Mouse (Mus musculus): ENCODE data around the gene Arfgap3. TPM values are rescaled to one million over a fixed set of nuclear protein-coding genes. Genes with fewer than 3 reads are reported as not detected.
A peak's percentile ranks its signal among the peaks of the same experiment; 100 is the strongest.
"Not testable (repeated sequence)": the region's sequence is repeated elsewhere in the genome, so short reads cannot be mapped to it uniquely, and the experiment has no call there.

Arfgap3 gene
- polyA plus RNA-seq, 1 experiment: 45.3 TPM

GRCm38 (mm10) chr15:83323071-83323470, 27.0 kb downstream of the Arfgap3 start:
- no peak for TF ChIP-seq REST (IDR thresholded peaks at IDR 0.05; ENCODE audit: insufficient read depth, insufficient read length)
- TF ChIP-seq E2F4 (IDR thresholded peaks at IDR 0.05; ENCODE audit: insufficient read depth): no peak
- TF ChIP-seq MAX (IDR thresholded peaks at IDR 0.05; ENCODE audit: low read depth): no peak
- no peak for TF ChIP-seq POLR2A (IDR thresholded peaks at IDR 0.05; ENCODE audit: insufficient read length, low read depth)
- no peak for TF ChIP-seq TCF3 (IDR thresholded peaks at IDR 0.05; ENCODE audit: insufficient read length, low read depth)
- TF ChIP-seq POLR2AphosphoS2 (IDR thresholded peaks at IDR 0.05; ENCODE audit: insufficient read length, low read depth): no peak
- no peak for TF ChIP-seq MYOD1 (IDR thresholded peaks at IDR 0.05; ENCODE audit: control insufficient read depth in 1 of 3, insufficient read length in 2 of 3, low read depth in 2 of 3)
- no peak for TF ChIP-seq MYOG (IDR thresholded peaks at IDR 0.05; ENCODE audit: control insufficient read depth in 1 of 3, insufficient read depth in 1 of 3, insufficient read length in 2 of 3, low read depth in 2 of 3)
- no peak for TF ChIP-seq CEBPB (IDR thresholded peaks at IDR 0.05; ENCODE audit: insufficient read depth, poor library complexity, severe bottlenecking)
- TF ChIP-seq SRF (IDR thresholded peaks at IDR 0.05; ENCODE audit: control insufficient read depth, insufficient read length, low read depth): no peak
- no peak for TF ChIP-seq USF1 (IDR thresholded peaks at IDR 0.05; ENCODE audit: low read depth)
- Histone ChIP-seq H3K4me3 (no peak overlapping the region), H3ac (ENCODE audit: control insufficient read depth, insufficient read length) (no peak overlapping the region), H3K4me2 (ENCODE audit: low read depth) (no peak overlapping the region), H3K79me2 (ENCODE audit: control insufficient read depth, insufficient read depth) (no peaks in the 10 kb centered on the region), H3K27me3 (ENCODE audit: control insufficient read depth, insufficient read depth, insufficient read length) (no peaks in the 10 kb centered on the region), H3K36me3 (ENCODE audit: control insufficient read depth, insufficient read depth) (peaks cover 63% of the 10 kb centered on the region)

- Histone ChIP-seq H3K4me2 (ENCODE audit: low read depth) (no peak overlapping the region), H3K79me2 (ENCODE audit: control insufficient read depth, insufficient read depth) (no peaks in the 10 kb centered on the region), H3K4me3 (no peak overlapping the region), H3K27me3 (ENCODE audit: control insufficient read depth, insufficient read depth, insufficient read length) (no peaks in the 10 kb centered on the region), H3K36me3 (ENCODE audit: control insufficient read depth, insufficient read depth) (peaks cover 52% of the 10 kb centered on the region), H3ac (ENCODE audit: control insufficient read depth, insufficient read length) (no peak overlapping the region)
- no peak for TF ChIP-seq REST (IDR thresholded peaks at IDR 0.05; ENCODE audit: insufficient read depth, insufficient read length)
- no peak for TF ChIP-seq MYOG (IDR thresholded peaks at IDR 0.05; ENCODE audit: control insufficient read depth in 1 of 3, insufficient read depth in 1 of 3, insufficient read length in 2 of 3, low read depth in 2 of 3)
- no peak for TF ChIP-seq CEBPB (IDR thresholded peaks at IDR 0.05; ENCODE audit: insufficient read depth, poor library complexity, severe bottlenecking)
- TF ChIP-seq MAX (IDR thresholded peaks at IDR 0.05; ENCODE audit: low read depth): no peak
- TF ChIP-seq POLR2A (IDR thresholded peaks at IDR 0.05; ENCODE audit: insufficient read length, low read depth): no peak
- no peak for TF ChIP-seq MYOD1 (IDR thresholded peaks at IDR 0.05; ENCODE audit: control insufficient read depth in 1 of 3, insufficient read length in 2 of 3, low read depth in 2 of 3)
- TF ChIP-seq TCF3 (IDR thresholded peaks at IDR 0.05; ENCODE audit: insufficient read length, low read depth): no peak
Observed at GRCm38 (mm10) chr15:83314914-83315313, 35.1 kb downstream of the Arfgap3 start.

GRCm38 (mm10) chr15:83309878-83310277, 40.2 kb downstream of the Arfgap3 start:
- TF ChIP-seq USF1 (IDR thresholded peaks at IDR 0.05; ENCODE audit: low read depth) (no peak), CEBPB (IDR thresholded peaks at IDR 0.05; ENCODE audit: insufficient read depth, poor library complexity, severe bottlenecking) (no peak), SRF (IDR thresholded peaks at IDR 0.05; ENCODE audit: control insufficient read depth, insufficient read length, low read depth) (no peak), MYOD1 (IDR thresholded peaks at IDR 0.05; ENCODE audit: control insufficient read depth in 1 of 3, insufficient read length in 2 of 3, low read depth in 2 of 3) (no peak)
- Histone ChIP-seq H3K4me3 (no peak overlapping the region), H3K36me3 (ENCODE audit: control insufficient read depth, insufficient read depth) (peaks cover 55% of the 10 kb centered on the region), H3K4me2 (ENCODE audit: low read depth) (no peak overlapping the region), H3K27me3 (ENCODE audit: control insufficient read depth, insufficient read depth, insufficient read length) (no peaks in the 10 kb centered on the region), H3K79me2 (ENCODE audit: control insufficient read depth, insufficient read depth) (no peaks in the 10 kb centered on the region), H3ac (ENCODE audit: control insufficient read depth, insufficient read length) (no peak overlapping the region)

- not testable (repeated sequence) for H3K4me2 ChIP-seq (ENCODE audit: low read depth); H3ac ChIP-seq (ENCODE audit: control insufficient read depth, insufficient read length); H3K27me3 ChIP-seq (ENCODE audit: control insufficient read depth, insufficient read depth, insufficient read length); H3K79me2 ChIP-seq (ENCODE audit: control insufficient read depth, insufficient read depth); H3K4me3 ChIP-seq
- H3K36me3 ChIP-seq (ENCODE audit: control insufficient read depth, insufficient read depth): peaks cover 49% of the 10 kb centered on the region
Observed at GRCm38 (mm10) chr15:83308708-83309107, 41.3 kb downstream of the Arfgap3 start.

- TF ChIP-seq MYOG (IDR thresholded peaks at IDR 0.05; ENCODE audit: control insufficient read depth in 1 of 3, insufficient read depth in 1 of 3, insufficient read length in 2 of 3, low read depth in 2 of 3) (no peak), MAX (IDR thresholded peaks at IDR 0.05; ENCODE audit: low read depth) (no peak)
- no peak overlapping the region for H3ac ChIP-seq (ENCODE audit: control insufficient read depth, insufficient read length)
- no peak overlapping the region for H3K4me3 ChIP-seq
- H3K4me2 ChIP-seq (ENCODE audit: low read depth): no peak overlapping the region
- no peaks in the 10 kb centered on the region for H3K27me3 ChIP-seq (ENCODE audit: control insufficient read depth, insufficient read depth, insufficient read length)
- no peaks in the 10 kb centered on the region for H3K79me2 ChIP-seq (ENCODE audit: control insufficient read depth, insufficient read depth)
- peaks cover 48% of the 10 kb centered on the region for H3K36me3 ChIP-seq (ENCODE audit: control insufficient read depth, insufficient read depth)
Observed at GRCm38 (mm10) chr15:83306181-83306580, 43.9 kb downstream of the Arfgap3 start.

- no peak overlapping the region for H3ac ChIP-seq (ENCODE audit: control insufficient read depth, insufficient read length)
- H3K27me3 ChIP-seq (ENCODE audit: control insufficient read depth, insufficient read depth, insufficient read length): no peaks in the 10 kb centered on the region
- no peak overlapping the region for H3K4me2 ChIP-seq (ENCODE audit: low read depth)
- TF ChIP-seq CEBPB (IDR thresholded peaks at IDR 0.05; ENCODE audit: insufficient read depth, poor library complexity, severe bottlenecking) (no peak), MYOG (IDR thresholded peaks at IDR 0.05; ENCODE audit: control insufficient read depth in 1 of 3, insufficient read depth in 1 of 3, insufficient read length in 2 of 3, low read depth in 2 of 3) (no peak), POLR2AphosphoS2 (IDR thresholded peaks at IDR 0.05; ENCODE audit: insufficient read length, low read depth) (peak; percentile 26)
- H3K79me2 ChIP-seq (ENCODE audit: control insufficient read depth, insufficient read depth): no peaks in the 10 kb centered on the region
- no peak overlapping the region for H3K4me3 ChIP-seq
- peaks cover 48% of the 10 kb centered on the region for H3K36me3 ChIP-seq (ENCODE audit: control insufficient read depth, insufficient read depth)
Observed at GRCm38 (mm10) chr15:83305192-83305921, 44.7 kb downstream of the Arfgap3 start.
